Mouse (Mus musculus) intestine, postnatal 0 days (tissue): ENCODE results near the gene Tnp1. TPM values are rescaled to one million over a fixed set of nuclear protein-coding genes. Genes with fewer than 3 reads are reported as not detected.

Experiments used
- ATAC-seq: fragments of 200-750 bp; cut with Nextera tagmentation; 2 replicates; pipeline ENCODE4 v1.8.0; 2017; ENCODE audit warnings: mild to moderate bottlenecking, moderate TSS enrichment, moderate library complexity
- H3K27ac ChIP-seq: fragments of 300-500 bp; sonication (generic); 2 replicates; pipeline ENCODE4 v1.5.1; 2014; ENCODE audit warnings: mild to moderate bottlenecking, low read depth, low read length, moderate library complexity
- H3K27me3 ChIP-seq: fragments of 300-500 bp; sonication (generic); replicated peaks from 2 replicates; pipeline ENCODE4 v1.6.1; 2014; ENCODE audit warnings: low read length, mixed read lengths; ENCODE audit not compliant: control insufficient read depth, insufficient read depth
- H3K36me3 ChIP-seq: fragments of 300-500 bp; sonication (generic); 2 replicates; pipeline ENCODE4 v1.6.1; 2014; ENCODE audit warnings: mild to moderate bottlenecking, moderate library complexity; ENCODE audit not compliant: control insufficient read depth, insufficient read depth
- H3K4me1 ChIP-seq: fragments of 300-500 bp; sonication (generic); replicated peaks from 2 replicates; pipeline ENCODE4 v1.6.1; 2014; ENCODE audit warnings: antibody characterized with exemption, low read length, mixed read lengths; ENCODE audit not compliant: control insufficient read depth, insufficient read depth
- H3K4me2 ChIP-seq: fragments of 300-500 bp; sonication (generic); replicated peaks from 2 replicates; pipeline ENCODE4 v1.6.1; 2014; ENCODE audit warnings: low read depth, mild to moderate bottlenecking, moderate library complexity
- H3K4me3 ChIP-seq: fragments of 300-500 bp; sonication (generic); 2 replicates; pipeline ENCODE4 v1.5.1; 2014; ENCODE audit warnings: low read depth, low read length
- H3K9ac ChIP-seq: fragments of 300-500 bp; sonication (generic); 2 replicates; pipeline ENCODE4 v1.6.1; 2014; ENCODE audit warnings: mild to moderate bottlenecking, low read depth, low read length
- H3K9me3 ChIP-seq: fragments of 300-500 bp; sonication (generic); 2 replicates; pipeline ENCODE4 v1.6.1; 2016; ENCODE audit warnings: mixed run types; ENCODE audit not compliant: control insufficient read depth
- CTCF ChIP-seq: sonication (generic); IDR thresholded peaks from 2 replicates; pipeline ENCODE4 v1.5.1; 2016; ENCODE audit warnings: low read depth, mild to moderate bottlenecking, control low read depth, antibody characterized with exemption, moderate library complexity
- WGBS: fragments of 180-500 bp; shearing (Covaris S2); extraction: QIAGEN DNeasy Blood & Tissue Kit; methylation state at CpG from one replicate; pipeline ENCODE4 v1.1.7; 2014; 5-methylcytosine and 5-hydroxymethylcytosine counted together
- polyA plus RNA-seq: library from polyadenylated mRNA; unstranded; fragments of >200 nt; fragmentation: Nextera tagmentation; extraction: Ambion mirVana; gene quantifications from 2 replicates; pipeline ENCODE4 v1.2.1, GENCODE M21; 2015

Tnp1 gene
- not detected in 2 replicates for polyA plus RNA-seq

GRCm38 (mm10) chr1:73015731-73016130 lies at the start of gene Tnp1:
Gene Tnp1, minus strand, starts transcription at chr1:73015909.
- no peak within 1 kb of the TSS for H3K27ac ChIP-seq
- no peaks in the 10 kb centered on the region for H3K9me3 ChIP-seq
- no peak for ATAC-seq
- no peak within 1 kb of the TSS for H3K9ac ChIP-seq
- TF ChIP-seq CTCF = no peak
- H3K36me3 ChIP-seq = no peaks in the 10 kb centered on the region
- 91% methylated on average over 12 of the region's 12 CpGs for WGBS
- H3K4me3 ChIP-seq = no peak within 1 kb of the TSS
- no peaks in the 10 kb centered on the region for H3K4me1 ChIP-seq
- no peaks in the 10 kb centered on the region for H3K27me3 ChIP-seq
- H3K4me2 ChIP-seq = no peak within 1 kb of the TSS

- H3K4me3 ChIP-seq = no peak overlapping the region
Measured at GRCm38 (mm10) chr1:73064336-73064735, 48.6 kb upstream of the Tnp1 start.

GRCm38 (mm10) chr1:73061491-73062233 lies 46.0 kb upstream of the Tnp1 start:
- 63% methylated on average over 7 of the region's 7 CpGs for WGBS
- H3K27me3 ChIP-seq = no peaks in the 10 kb centered on the region
- no peaks in the 10 kb centered on the region for H3K36me3 ChIP-seq
- H3K27ac ChIP-seq = no peak overlapping the region
- H3K9ac ChIP-seq = no peak overlapping the region
- TF ChIP-seq CTCF = no peak
- no peak overlapping the region for H3K4me3 ChIP-seq
- ATAC-seq = no peak
- H3K4me2 ChIP-seq = no peak overlapping the region
- no peaks in the 10 kb centered on the region for H3K4me1 ChIP-seq
- H3K9me3 ChIP-seq = no peaks in the 10 kb centered on the region

More at GRCm38 (mm10) chr1:73064336-73064735, 48.6 kb upstream of the Tnp1 start:
- no peak for TF ChIP-seq CTCF
- Histone ChIP-seq H3K27ac (no peak overlapping the region), H3K4me1 (no peaks in the 10 kb centered on the region), H3K36me3 (no peaks in the 10 kb centered on the region), H3K27me3 (no peaks in the 10 kb centered on the region), H3K9ac (no peak overlapping the region), H3K9me3 (no peaks in the 10 kb centered on the region), H3K4me2 (no peak overlapping the region)
- no peak for ATAC-seq
- WGBS = 71% methylated on average over 3 of the region's 3 CpGs

- Histone ChIP-seq H3K36me3 (no peaks in the 10 kb centered on the region), H3K27me3 (no peaks in the 10 kb centered on the region), H3K4me1 (no peaks in the 10 kb centered on the region), H3K27ac (no peak overlapping the region), H3K4me3 (no peak overlapping the region), H3K9me3 (no peaks in the 10 kb centered on the region), H3K9ac (no peak overlapping the region), H3K4me2 (no peak overlapping the region)
- no peak for TF ChIP-seq CTCF
- ATAC-seq = no peak
- WGBS = 47% methylated on average over 3 of the region's 3 CpGs
Measured at GRCm38 (mm10) chr1:73060271-73060670, 44.6 kb upstream of the Tnp1 start.

GRCm38 (mm10) chr1:73056266-73057001 lies 40.7 kb upstream of the Tnp1 start:
- H3K4me2 ChIP-seq = no peak overlapping the region
- no peak overlapping the region for H3K9ac ChIP-seq
- H3K4me1 ChIP-seq = no peaks in the 10 kb centered on the region
- H3K36me3 ChIP-seq = no peaks in the 10 kb centered on the region
- no peak for ATAC-seq
- no peaks in the 10 kb centered on the region for H3K27me3 ChIP-seq
- TF ChIP-seq CTCF = no peak
- no peak overlapping the region for H3K27ac ChIP-seq
- 87% methylated on average over 3 of the region's 3 CpGs for WGBS
- H3K9me3 ChIP-seq = no peaks in the 10 kb centered on the region
- H3K4me3 ChIP-seq = no peak overlapping the region

GRCm38 (mm10) chr1:73055820-73056219 lies 40.1 kb upstream of the Tnp1 start:
- no peaks in the 10 kb centered on the region for H3K9me3 ChIP-seq
- H3K27me3 ChIP-seq = no peaks in the 10 kb centered on the region
- no peak overlapping the region for H3K4me3 ChIP-seq
- H3K4me2 ChIP-seq = no peak overlapping the region
- no peak for ATAC-seq
- H3K4me1 ChIP-seq = no peaks in the 10 kb centered on the region
- WGBS = 50% methylated on average over 3 of the region's 3 CpGs
- H3K9ac ChIP-seq = no peak overlapping the region
- TF ChIP-seq CTCF = no peak
- H3K27ac ChIP-seq = no peak overlapping the region
- H3K36me3 ChIP-seq = no peaks in the 10 kb centered on the region
